Mouse (Mus musculus) left cerebral cortex, postnatal 14 days (tissue): ENCODE data around the gene Slc35d3. TPM values are rescaled to one million over a fixed set of nuclear protein-coding genes. Genes with fewer than 3 reads are reported as not detected.

Source experiments
- DNase-seq, 2 experiments: peaks; one replicate each; pipeline ENCODE4 v3.0.0; 2021 to 2022; ENCODE audit warnings: low spot score in 2 of 2, mixed read lengths in 1 of 2
- intact Hi-C: fragments of 180-260 bp; cut with DNase I; formaldehyde crosslinking; loops from one replicate; pipeline ENCODE4 v1.15.1; 2025
- long read RNA-seq, 2 experiments: library from polyadenylated mRNA; stranded (forward); transcript quantifications; one replicate each; pipeline ENCODE4 v2.0.0; 2021
- total RNA-seq, 2 experiments: library from RNA; stranded (reverse); gene quantifications; 2 replicates each; pipeline ENCODE4 v1.2.3; 2021

Gene Slc35d3
- 1 to 10 TPM; 1.2 to 2.4 TPM for total RNA-seq
- long read RNA-seq, experiment 1, partial matches to known transcripts: 0 of 1 reads
- long read RNA-seq, experiment 1, other reads (novel, unspliced or antisense): 0 of 1 reads
- long read RNA-seq, experiment 2, partial matches to known transcripts: 0 of 1 reads
- long read RNA-seq, experiment 2, other reads (novel, unspliced or antisense): 0 of 1 reads

- intact Hi-C loops: no loop called here
- peak; percentile 30 to 58 for DNase-seq
Measured at GRCm38 (mm10) chr10:19850998-19851691, at the start of gene Slc35d3. TSS of gene Slc35d3 (minus strand) at chr10:19851459.

GRCm38 (mm10) chr10:19900191-19900590, 48.9 kb upstream of the Slc35d3 start:
- DNase-seq: no peak

GRCm38 (mm10) chr10:19893976-19894375, 42.7 kb upstream of the Slc35d3 start:
- peak; percentile 49 to 59 for DNase-seq

More at GRCm38 (mm10) chr10:19900191-19900590, 48.9 kb upstream of the Slc35d3 start:
- intact Hi-C loops: no loop called here

GRCm38 (mm10) chr10:19893146-19893545, 41.9 kb upstream of the Slc35d3 start:
- intact Hi-C loops: loop anchor here (5.0 kb wide), 2 partner anchors 181 to 401 kb away; partner anchors contain the start of gene Il20ra
- no peak for DNase-seq

More at GRCm38 (mm10) chr10:19893976-19894375, 42.7 kb upstream of the Slc35d3 start:
- intact Hi-C loops: loop anchor here (2.0 to 5.0 kb wide), 3 partner anchors 182 to 653 kb away; partner anchors contain the start of gene Il20ra

- intact Hi-C loops: loop anchor here (5.0 kb wide), 2 partner anchors 179 to 399 kb away; partner anchors contain the start of gene Il20ra
- no peak for DNase-seq
Measured at GRCm38 (mm10) chr10:19891686-19892085, 40.4 kb upstream of the Slc35d3 start.

GRCm38 (mm10) chr10:19889908-19890307, 38.6 kb upstream of the Slc35d3 start:
- intact Hi-C loops: loop anchor here (5.0 kb wide), 2 partner anchors 178 to 398 kb away; partner anchors contain the start of gene Il20ra
- peak in 1 of 2 experiments; percentile 28 for DNase-seq

- intact Hi-C loops: no loop called here
- DNase-seq: no peak
Measured at GRCm38 (mm10) chr10:19886249-19886648, 35.0 kb upstream of the Slc35d3 start.

GRCm38 (mm10) chr10:19884409-19884808, 33.1 kb upstream of the Slc35d3 start:
- no peak for DNase-seq
- intact Hi-C loops: no loop called here

- intact Hi-C loops: no loop called here
Measured at GRCm38 (mm10) chr10:19880437-19880836, 29.2 kb upstream of the Slc35d3 start.

GRCm38 (mm10) chr10:19879161-19879560, 27.9 kb upstream of the Slc35d3 start:
- DNase-seq: no peak
- intact Hi-C loops: no loop called here

More at GRCm38 (mm10) chr10:19880437-19880836, 29.2 kb upstream of the Slc35d3 start:
- no peak for DNase-seq

- DNase-seq: no peak
- intact Hi-C loops: no loop called here
Measured at GRCm38 (mm10) chr10:19877679-19878078, 26.4 kb upstream of the Slc35d3 start.

- no peak for DNase-seq
- intact Hi-C loops: no loop called here
Measured at GRCm38 (mm10) chr10:19877257-19877656, 26.0 kb upstream of the Slc35d3 start.

- intact Hi-C loops: no loop called here
- DNase-seq: no peak
Measured at GRCm38 (mm10) chr10:19876669-19877068, 25.4 kb upstream of the Slc35d3 start.

- intact Hi-C loops: no loop called here
- no peak for DNase-seq
Measured at GRCm38 (mm10) chr10:19875346-19875745, 24.1 kb upstream of the Slc35d3 start.

GRCm38 (mm10) chr10:19855597-19856306, 4.5 kb upstream of the Slc35d3 start:
- intact Hi-C loops: no loop called here

GRCm38 (mm10) chr10:19853609-19854008, 2.4 kb upstream of the Slc35d3 start:
- intact Hi-C loops: no loop called here

More at GRCm38 (mm10) chr10:19855597-19856306, 4.5 kb upstream of the Slc35d3 start:
- peak in 1 of 2 experiments; percentile 48 for DNase-seq

GRCm38 (mm10) chr10:19852776-19853175, 1.5 kb upstream of the Slc35d3 start:
- DNase-seq: no peak
- intact Hi-C loops: no loop called here

More at GRCm38 (mm10) chr10:19853609-19854008, 2.4 kb upstream of the Slc35d3 start:
- DNase-seq: no peak

GRCm38 (mm10) chr10:19850544-19850997, 688 bp downstream of the Slc35d3 start:
- DNase-seq: no peak
- intact Hi-C loops: no loop called here

GRCm38 (mm10) chr10:19849771-19850365, 1.4 kb downstream of the Slc35d3 start:
- no peak for DNase-seq
- intact Hi-C loops: no loop called here
